Mouse (Mus musculus) CH12.LX (cell line): Measurements from ENCODE around the gene Cyp11a1. TPM values are rescaled to one million over a fixed set of nuclear protein-coding genes. Genes with fewer than 3 reads are reported as not detected.

ENCODE experiments used
- DNase-seq: peaks from one replicate; pipeline ENCODE4 v3.0.0-alpha.2; 2013; ENCODE audit errors: extremely low read depth
- H3K27ac ChIP-seq: 2 replicates; pipeline ENCODE4 v1.5.1; 2012; ENCODE audit warnings: low read depth, mild to moderate bottlenecking, control low read depth, moderate library complexity; ENCODE audit not compliant: insufficient read depth
- H3K27me3 ChIP-seq: replicated peaks from 2 replicates; pipeline ENCODE3; 2012; ENCODE audit warnings: inconsistent platforms
- H3K36me3 ChIP-seq, 2 experiments: replicated peaks in 1 of 2; 2 replicates each; pipeline versions ENCODE3 to v1.6.1; 2012; ENCODE audit warnings: inconsistent platforms in 1 of 2, low read length in 1 of 2, mild to moderate bottlenecking in 1 of 2, mixed read lengths in 1 of 2, moderate library complexity in 1 of 2; ENCODE audit not compliant: control insufficient read depth in 1 of 2, insufficient read depth in 1 of 2
- H3K4me1 ChIP-seq, 2 experiments: 2 replicates each; pipeline ENCODE4 v1.6.1; 2012; ENCODE audit warnings: inconsistent platforms in 1 of 2, moderate library complexity in 1 of 2; ENCODE audit not compliant: insufficient read depth in 2 of 2, control insufficient read depth in 1 of 2
- H3K4me2 ChIP-seq: 2 replicates; pipeline ENCODE4 v1.6.1; 2012; ENCODE audit warnings: low read depth, mild to moderate bottlenecking, control low read depth; ENCODE audit not compliant: poor library complexity, insufficient read depth, severe bottlenecking
- H3K4me3 ChIP-seq, 3 experiments: fragments of 150-350 bp in 1 of 3; sonication (generic) in 1 of 3; replicated peaks in 1 of 3; 2 replicates each; pipeline versions ENCODE3 to v1.5.1; 2011 to 2012; ENCODE audit warnings: low read depth in 2 of 3, low read length in 2 of 3, mild to moderate bottlenecking in 2 of 3, moderate library complexity in 2 of 3, control low read depth in 1 of 3, improper control_type of control experiment in 1 of 3, inconsistent platforms in 1 of 3, mixed read lengths in 1 of 3; ENCODE audit not compliant: poor library complexity in 1 of 3
- H3K79me2 ChIP-seq: replicated peaks from 2 replicates; pipeline ENCODE4 v1.6.1; 2012; ENCODE audit warnings: mild to moderate bottlenecking, moderate library complexity; ENCODE audit not compliant: control insufficient read depth, poor library complexity, insufficient read depth, severe bottlenecking; ENCODE audit errors: extremely low read depth
- H3K9ac ChIP-seq: 2 replicates; pipeline ENCODE4 v1.6.1; 2012; ENCODE audit warnings: low read depth, mild to moderate bottlenecking, control low read depth, moderate library complexity; ENCODE audit not compliant: insufficient read depth
- H3K9me3 ChIP-seq: replicated peaks from 2 replicates; pipeline ENCODE3; 2012; ENCODE audit warnings: low read length, inconsistent platforms, mixed read lengths
- BHLHE40 ChIP-seq: IDR thresholded peaks from 2 replicates; pipeline ENCODE4 v1.6.1; 2011; ENCODE audit warnings: mild to moderate bottlenecking, low read depth, low read length, improper control_type of control experiment
- CHD1 ChIP-seq: IDR thresholded peaks from 2 replicates; pipeline ENCODE4 v1.6.1; 2012; ENCODE audit warnings: low read depth, low read length, improper control_type of control experiment, inconsistent platforms
- CHD2 ChIP-seq: IDR thresholded peaks from 2 replicates; pipeline ENCODE4 v1.6.1; 2011; ENCODE audit warnings: low read length, improper control_type of control experiment
- CTCF ChIP-seq, 2 experiments: IDR thresholded peaks in 1 of 2; conservative IDR thresholded peaks in 1 of 2; 2 replicates each; pipeline ENCODE4 v1.5.1; 2011 to 2012; ENCODE audit warnings: low read depth in 2 of 2, low read length in 2 of 2, improper control_type of control experiment in 1 of 2, inconsistent platforms in 1 of 2, mild to moderate bottlenecking in 1 of 2, moderate library complexity in 1 of 2
- E2F4 ChIP-seq: IDR thresholded peaks from 2 replicates; pipeline ENCODE4 v1.6.1; 2011; ENCODE audit warnings: low read depth, low read length, improper control_type of control experiment; ENCODE audit not compliant: insufficient replicate concordance
- ELF1 ChIP-seq: IDR thresholded peaks from 2 replicates; pipeline ENCODE4 v1.6.1; 2014; ENCODE audit warnings: low read depth, mild to moderate bottlenecking, inconsistent platforms, low read length, improper control_type of control experiment
- EP300 ChIP-seq: IDR thresholded peaks from 2 replicates; pipeline ENCODE4 v1.6.1; 2011; ENCODE audit warnings: low read length, improper control_type of control experiment
- ETS1 ChIP-seq: conservative IDR thresholded peaks from 2 replicates; pipeline ENCODE4 v1.6.1; 2012; ENCODE audit warnings: low read depth, mild to moderate bottlenecking, inconsistent platforms, low read length, improper control_type of control experiment, moderate library complexity
- HCFC1 ChIP-seq: IDR thresholded peaks from 2 replicates; pipeline ENCODE4 v1.6.1; 2012; ENCODE audit warnings: low read depth, mild to moderate bottlenecking, inconsistent platforms, low read length, improper control_type of control experiment
- JUN ChIP-seq: IDR thresholded peaks from 2 replicates; pipeline ENCODE4 v1.6.1; 2011; ENCODE audit warnings: low read depth, mild to moderate bottlenecking, low read length, improper control_type of control experiment, moderate library complexity; ENCODE audit not compliant: insufficient read depth
- JUND ChIP-seq: conservative IDR thresholded peaks from 2 replicates; pipeline ENCODE4 v1.6.1; 2011; ENCODE audit warnings: low read depth, low read length, improper control_type of control experiment
- KAT2A ChIP-seq: IDR thresholded peaks from 2 replicates; pipeline ENCODE4 v1.6.1; 2012; ENCODE audit warnings: low read length, improper control_type of control experiment, inconsistent platforms; ENCODE audit not compliant: insufficient replicate concordance
- MAFK ChIP-seq: IDR thresholded peaks from 2 replicates; pipeline ENCODE4 v1.6.1; 2011; ENCODE audit warnings: low read length, improper control_type of control experiment; ENCODE audit not compliant: insufficient replicate concordance
- MAX ChIP-seq: IDR thresholded peaks from 2 replicates; pipeline ENCODE4 v1.6.1; 2011; ENCODE audit warnings: low read length, improper control_type of control experiment
- MAZ ChIP-seq: IDR thresholded peaks from 2 replicates; pipeline ENCODE4 v1.6.1; 2012; ENCODE audit warnings: low read depth, mild to moderate bottlenecking, inconsistent platforms, low read length, improper control_type of control experiment, moderate library complexity
- MYC ChIP-seq: IDR thresholded peaks from 2 replicates; pipeline ENCODE4 v1.6.1; 2011; ENCODE audit warnings: low read depth, mild to moderate bottlenecking, improper control_type of control experiment, low read length
- NELFE ChIP-seq: IDR thresholded peaks from 2 replicates; pipeline ENCODE4 v1.6.1; 2011; ENCODE audit warnings: low read depth, low read length, improper control_type of control experiment
- NRF1 ChIP-seq: IDR thresholded peaks from 2 replicates; pipeline ENCODE4 v1.6.1; 2014; ENCODE audit warnings: low read depth, mild to moderate bottlenecking, inconsistent platforms, low read length, improper control_type of control experiment, moderate library complexity
- PAX5 ChIP-seq: IDR thresholded peaks from 2 replicates; pipeline ENCODE4 v1.6.1; 2012; ENCODE audit warnings: low read length, inconsistent platforms, mixed read lengths
- POLR2A ChIP-seq: IDR thresholded peaks from 2 replicates; pipeline ENCODE4 v1.6.1; 2011; ENCODE audit warnings: low read depth, mild to moderate bottlenecking, improper control_type of control experiment, low read length
- RAD21 ChIP-seq: IDR thresholded peaks from 2 replicates; pipeline ENCODE4 v1.6.1; 2011; ENCODE audit warnings: low read depth, mild to moderate bottlenecking, low read length, improper control_type of control experiment, moderate library complexity
- SIN3A ChIP-seq: IDR thresholded peaks from 2 replicates; pipeline ENCODE4 v1.6.1; 2012; ENCODE audit warnings: low read length, improper control_type of control experiment, inconsistent platforms
- TBP ChIP-seq: conservative IDR thresholded peaks from 2 replicates; pipeline ENCODE4 v1.6.1; 2011; ENCODE audit warnings: low read depth, low read length, improper control_type of control experiment
- TCF12 ChIP-seq: IDR thresholded peaks from 2 replicates; pipeline ENCODE4 v1.6.1; 2014; ENCODE audit warnings: low read depth, mild to moderate bottlenecking, inconsistent platforms, low read length, improper control_type of control experiment
- UBTF ChIP-seq: IDR thresholded peaks from 2 replicates; pipeline ENCODE4 v1.6.1; 2012; ENCODE audit warnings: low read depth, mild to moderate bottlenecking, inconsistent platforms, low read length, improper control_type of control experiment, moderate library complexity
- USF2 ChIP-seq: conservative IDR thresholded peaks from 2 replicates; pipeline ENCODE4 v1.6.1; 2011; ENCODE audit warnings: low read depth, low read length, improper control_type of control experiment
- ZKSCAN1 ChIP-seq: IDR thresholded peaks from 2 replicates; pipeline ENCODE4 v1.6.1; 2012; ENCODE audit warnings: low read depth, inconsistent platforms, low read length, improper control_type of control experiment, borderline replicate concordance
- ZMIZ1 ChIP-seq: IDR thresholded peaks from 2 replicates; pipeline ENCODE4 v1.6.1; 2012; ENCODE audit warnings: low read depth, mild to moderate bottlenecking, inconsistent platforms, low read length, improper control_type of control experiment
- dilution Hi-C: fragments of 300-500 bp; cut with MboI; formaldehyde crosslinking; loops from 2 replicates; pipeline ENCODE4 v1.14.3; 2020; ENCODE audit warnings: low sequenced_read_pairs; ENCODE audit not compliant: extremely low pct_unique_long_range_greater_than_20kb, extremely low pct_ligation_motif_present
- in situ Hi-C: fragments of 300-500 bp; cut with MboI; formaldehyde crosslinking; loops from 3 replicates; pipeline ENCODE4 v1.14.3; 2019; ENCODE audit warnings: low sequenced_read_pairs, low pct_ligation_motif_present, low pct_unique_long_range_greater_than_20kb, mixed read lengths
- polyA plus RNA-seq: library from polyadenylated mRNA; unstranded; fragments of >175 nt; gene quantifications from 2 replicates; pipeline ENCODE4 v1.2.1, GENCODE M21; 2012; ENCODE audit warnings: low read depth; ENCODE audit not compliant: insufficient read length
- total RNA-seq, 2 experiments: library from RNA; depleted of rRNA; stranded (reverse); fragments of 300-350 nt in 1 of 2; fragments of >200 nt in 1 of 2; gene quantifications; 2 replicates each; pipeline ENCODE4 v1.2.3; 2012 to 2014

Gene Cyp11a1
- total and polyA plus RNA-seq, 3 experiments: 2.6 to 12.8 (median 9.0) TPM

GRCm38 (mm10) chr9:58060677-58061667 lies 54.8 kb downstream of the Cyp11a1 start:
- Histone ChIP-seq H3K4me1 (no peaks in the 10 kb centered on the region), H3K27ac (no peak overlapping the region), H3K9me3 (no peaks in the 10 kb centered on the region), H3K4me3 (no peak overlapping the region), H3K4me2 (no peak overlapping the region), H3K36me3 (no peaks in the 10 kb centered on the region), H3K27me3 (peaks cover 79% of the 10 kb centered on the region)
- DNase-seq: peak; percentile 15
- dilution Hi-C loops: no loop called here
- TF ChIP-seq MYC: no peak
- no peak for TF ChIP-seq USF2
- TF ChIP-seq UBTF: no peak
- no peak for TF ChIP-seq ZMIZ1
- no peak for TF ChIP-seq MAFK
- TF ChIP-seq EP300: no peak
- TF ChIP-seq CTCF (conservative IDR thresholded peaks at IDR 0.05 in 1 of 2, IDR thresholded peaks at IDR 0.05 in 1 of 2; ENCODE audit: low read depth in 2 of 2, low read length in 2 of 2): no peak
- no peak for TF ChIP-seq RAD21
- no peak for TF ChIP-seq E2F4
- TF ChIP-seq NELFE: no peak
- TF ChIP-seq PAX5: no peak
- TF ChIP-seq NRF1: no peak
- TF ChIP-seq CHD1: no peak
- TF ChIP-seq JUN: no peak
- TF ChIP-seq MAX: no peak
- no peak for TF ChIP-seq ELF1
- TF ChIP-seq POLR2A: no peak
- TF ChIP-seq TBP: no peak
- no peak for TF ChIP-seq SIN3A
- TF ChIP-seq ETS1: no peak
- TF ChIP-seq, all 38 proteins: peak for 0
- in situ Hi-C loops: no loop called here
- no peak overlapping the region for H3K9ac ChIP-seq
- no peaks in the 10 kb centered on the region for H3K79me2 ChIP-seq

- no peak within 1 kb of the TSS for H3K4me3 ChIP-seq
- dilution Hi-C loops: no loop called here
- no peaks in the 10 kb centered on the region for H3K4me1 ChIP-seq
- H3K27me3 ChIP-seq: peaks cover 71% of the 10 kb centered on the region
- H3K4me2 ChIP-seq: no peak within 1 kb of the TSS
- no peaks in the 10 kb centered on the region for H3K36me3 ChIP-seq
- in situ Hi-C loops: no loop called here
- TF ChIP-seq MAZ (no peak), MYC (no peak), ZMIZ1 (no peak), CTCF (conservative IDR thresholded peaks at IDR 0.05 in 1 of 2, IDR thresholded peaks at IDR 0.05 in 1 of 2; ENCODE audit: low read depth in 2 of 2, low read length in 2 of 2) (no peak), USF2 (no peak), CHD2 (no peak), SIN3A (no peak), TCF12 (no peak), BHLHE40 (no peak), JUND (no peak), PAX5 (no peak), KAT2A (no peak), ETS1 (no peak), ZKSCAN1 (no peak), JUN (no peak), TBP (no peak), HCFC1 (no peak), E2F4 (no peak)
- no peaks in the 10 kb centered on the region for H3K79me2 ChIP-seq
- H3K9ac ChIP-seq: no peak within 1 kb of the TSS
- no peak for DNase-seq
- H3K27ac ChIP-seq: no peak within 1 kb of the TSS
- H3K9me3 ChIP-seq: no peaks in the 10 kb centered on the region
These were observed 57.3 kb downstream of the Cyp11a1 start, which contains the start of gene Stra6 for GRCm38 (mm10) chr9:58063531-58063930. Gene Stra6, plus strand, starts transcription at chr9:58063788.
